Mouse (Mus musculus) liver, postnatal 0 days (tissue): ENCODE results near the gene Pias4.

Source experiments
- CTCF ChIP-seq: sonication (generic); IDR thresholded peaks from 2 replicates; pipeline ENCODE4 v1.5.1; 2016; ENCODE audit warnings: antibody characterized with exemption, low read depth
- EP300 ChIP-seq: IDR thresholded peaks from 2 replicates; pipeline ENCODE4 v1.6.1; 2016; ENCODE audit warnings: antibody characterized with exemption, low read depth, mild to moderate bottlenecking

DNA sequence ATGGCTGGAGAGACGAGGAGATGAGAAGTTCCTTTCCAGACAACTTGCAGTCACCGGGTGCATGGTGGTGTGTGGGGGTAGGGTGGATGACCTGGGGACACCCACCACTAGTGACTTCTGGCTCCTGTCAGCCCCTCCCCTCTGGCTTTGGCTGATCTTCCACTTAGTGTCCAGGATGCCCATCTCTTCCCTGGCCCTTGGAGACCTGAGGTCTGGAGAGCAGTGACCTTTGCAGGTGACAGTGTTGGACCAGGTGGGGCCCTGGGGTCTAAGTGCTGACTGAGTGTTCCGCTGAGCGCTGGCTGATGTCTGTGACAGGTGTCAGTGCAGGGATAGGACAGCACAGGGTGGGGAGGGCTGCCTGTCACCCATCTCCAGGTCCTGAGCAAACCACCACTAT lies 27.6 kb upstream of the Pias4 start:
- TF ChIP-seq CTCF = no peak
- no peak for TF ChIP-seq EP300
